Mouse (Mus musculus) thymus, postnatal 14 days (tissue): ENCODE data around the gene Wdr27.

ENCODE experiments used
- DNase-seq: peaks from one replicate; pipeline ENCODE4 v3.0.0; 2021

Gene Wdr27

DNA sequence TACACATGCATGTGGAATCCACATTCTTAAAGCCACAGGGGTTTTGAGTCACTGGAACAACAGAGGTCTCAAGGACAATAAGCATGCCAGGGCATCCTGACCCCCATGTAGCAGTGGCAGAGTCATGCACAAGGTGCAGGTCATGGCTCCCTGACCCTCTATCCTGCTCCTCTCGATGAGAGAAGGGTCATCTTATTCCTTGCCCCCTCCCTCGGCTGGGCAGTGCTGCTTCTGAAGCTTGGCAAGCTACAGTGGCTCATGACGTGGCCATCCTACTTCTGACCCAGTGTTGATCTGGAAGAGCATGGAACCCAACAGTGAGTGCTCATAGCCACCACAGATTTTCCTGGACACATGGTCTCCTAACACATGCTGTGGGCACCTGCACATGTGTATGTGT, 126.9 kb downstream of the Wdr27 start:
- DNase-seq, result no peak

- no peak for DNase-seq
These were observed 127.7 kb downstream of the Wdr27 start for GRCm38 (mm10) chr17:14815304-14815703.

GRCm38 (mm10) chr17:14812631-14813030, 130.3 kb downstream of the Wdr27 start:
- DNase-seq, result no peak

DNA sequence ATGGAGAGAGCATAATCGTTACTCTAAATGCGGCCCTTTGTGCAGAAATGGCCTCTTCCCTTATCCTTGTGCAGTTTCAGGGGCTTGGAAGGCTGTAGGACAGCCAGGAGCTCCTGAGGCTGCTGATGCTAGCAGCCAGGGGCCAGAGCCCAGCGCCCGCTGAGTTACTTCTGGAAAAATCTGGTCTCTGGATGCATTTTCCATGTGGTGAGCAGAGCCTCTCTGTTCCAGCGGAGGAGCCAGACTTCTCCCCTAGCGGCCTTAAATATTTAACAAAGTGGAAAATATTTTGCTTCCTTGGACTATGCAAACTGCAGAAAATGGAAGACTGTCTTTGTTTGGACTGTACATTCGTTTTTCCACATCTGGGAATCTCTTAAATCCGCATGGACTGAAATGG, 130.9 kb downstream of the Wdr27 start:
- no peak for DNase-seq

DNA sequence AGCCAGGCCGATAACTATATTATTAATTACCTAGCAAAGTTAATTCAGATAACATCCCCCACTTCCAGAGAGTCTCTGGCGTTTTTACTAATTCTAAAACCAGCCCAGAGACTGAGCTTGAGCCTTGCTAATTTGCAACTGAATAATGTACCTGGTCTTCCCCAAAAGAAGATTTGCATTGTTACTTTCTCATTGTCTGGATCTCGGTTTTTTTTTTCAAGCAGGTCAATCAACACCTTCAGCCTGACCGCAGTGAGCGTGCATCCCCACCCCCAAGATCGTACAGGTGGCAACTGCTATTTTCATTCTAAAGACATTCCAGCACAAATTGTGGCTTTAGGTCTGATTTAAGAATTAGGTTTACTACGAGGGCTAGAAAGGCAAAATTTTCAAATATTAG, 136.2 kb downstream of the Wdr27 start:
- no peak for DNase-seq

- DNase-seq, result no peak
These were observed 143.7 kb downstream of the Wdr27 start for GRCm38 (mm10) chr17:14799243-14799642.

DNA sequence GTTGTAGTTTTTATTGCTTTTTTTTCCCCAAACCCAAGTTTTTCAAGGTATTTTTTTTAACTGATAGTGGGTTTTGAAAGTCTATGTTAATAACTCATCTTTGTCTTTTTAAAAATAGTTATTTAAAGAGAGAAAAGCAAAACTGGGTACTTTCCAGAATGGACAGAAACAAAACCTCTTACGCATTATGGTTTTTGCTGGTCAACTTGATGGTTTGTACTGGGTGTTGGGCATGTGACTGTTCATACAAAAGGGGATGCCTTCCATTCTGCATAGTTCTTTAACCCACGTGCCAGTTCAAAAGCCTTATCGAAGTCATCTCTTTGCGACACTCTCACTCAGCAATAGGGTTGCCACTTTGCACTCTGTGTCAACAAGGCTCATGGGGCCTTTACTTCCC, 147.9 kb downstream of the Wdr27 start:
- DNase-seq, result no peak

GRCm38 (mm10) chr17:14779356-14779755, 163.6 kb downstream of the Wdr27 start:
- no peak for DNase-seq

- no peak for DNase-seq
These were observed 171.6 kb downstream of the Wdr27 start for GRCm38 (mm10) chr17:14771339-14771738.

DNA sequence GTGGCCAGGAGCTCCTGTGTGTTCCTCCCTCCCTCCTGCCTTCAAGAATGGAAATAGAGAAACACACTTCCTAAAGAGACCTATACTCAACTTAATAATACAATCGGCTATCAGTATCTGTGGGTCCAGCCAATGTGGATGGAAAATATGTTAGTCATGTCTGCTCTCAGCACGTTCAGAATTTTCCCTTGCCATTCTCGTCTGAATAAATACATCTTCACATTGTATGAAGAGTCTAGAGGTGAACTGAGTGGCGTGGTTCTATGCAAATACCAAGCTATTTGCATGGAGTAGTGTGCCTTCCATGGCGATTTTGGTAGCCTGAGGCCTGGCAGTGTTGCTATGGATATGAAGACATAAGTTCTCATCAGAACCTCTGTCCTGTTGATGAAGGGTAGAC, 172.6 kb downstream of the Wdr27 start:
- no peak for DNase-seq
